37 mouse cellular contexts compared by ENCODE assay signal in genomic region chr5:65914342-65914741, GRCm38 (mm10). TPM values are rescaled to one million over a fixed set of nuclear protein-coding genes. Genes with fewer than 3 reads are reported as not detected.
"Had no signal": no experiment of that assay in that cellular context is flagged by ENCODE, and none has a peak within 500 bp of the region (broad histone marks: within the 10 kb centered on the region; RNA-seq: fewer than 3 reads in every experiment).

No protein-coding gene starts in this region.

- DNase-seq: gastrocnemius, postnatal 14 days; gastrocnemius, postnatal 36 days; heart, adult 11 months; heart, adult 2 months; heart, postnatal 14 days; heart, postnatal 36 days; kidney, adult 11 months; kidney, adult 2 months; kidney, adult 9 months; kidney, postnatal 14 days; kidney, postnatal 36 days; layer of hippocampus, adult 9-11 months; layer of hippocampus, postnatal 36 days; liver; liver, embryonic 13.5 days had no signal

- H3K27ac ChIP-seq: heart, adult 2 months; heart, embryonic 13.5 days; heart, embryonic 15.5 days; hindbrain, embryonic 13.5 days; hindbrain, embryonic 15.5 days; hindbrain, postnatal 0 days; kidney, embryonic 15.5 days; kidney, postnatal 0 days; limb, embryonic 10.5 days; limb, embryonic 12.5 days; liver, embryonic 13.5 days had no signal

- H3K4me3 ChIP-seq: heart, adult 2 months; heart, embryonic 13.5 days; heart, embryonic 15.5 days; hindbrain, embryonic 13.5 days; hindbrain, embryonic 15.5 days; kidney, embryonic 15.5 days; limb, embryonic 10.5 days; limb, embryonic 12.5 days; liver, embryonic 13.5 days had no signal

RNA-seq across cellular contexts. Expression of gene Chrna9, which starts 20.4 kb away (rescaled TPM):
- total RNA-seq: heart, postnatal 36 days; hematopoietic stem cell, adult 5-6 weeks; hindbrain, postnatal 0 days; layer of hippocampus, adult 18-20 months; layer of hippocampus, adult 8-10 months; layer of hippocampus, postnatal 14 days; layer of hippocampus, postnatal 36 days; left cerebral cortex, adult 18-20 months; left cerebral cortex, postnatal 14 days; left cerebral cortex, postnatal 36 days had no signal
- polyA plus RNA-seq: gonadal fat pad, adult 2 months; heart, adult 2 months; heart, embryonic 11.5 days; heart, embryonic 13.5 days; heart, postnatal 0 days; hindbrain, embryonic 13.5 days; hindbrain, embryonic 15.5 days; hindbrain, postnatal 0 days; intestine, embryonic 14.5 days; intestine, embryonic 16.5 days; kidney, adult 2 months; liver, embryonic 11.5 days; liver, embryonic 13.5 days had no signal
